Mouse (Mus musculus) hindbrain, embryonic 12.5 days (tissue): ENCODE data around the gene 4930550C14Rik. TPM values are rescaled to one million over a fixed set of nuclear protein-coding genes. Genes with fewer than 3 reads are reported as not detected.

Experiments
- ATAC-seq: fragments of 200-750 bp; cut with Nextera tagmentation; 2 replicates; pipeline ENCODE4 v1.8.0; 2017; ENCODE audit warnings: moderate TSS enrichment; ENCODE audit not compliant: low FRiP score
- H3K27ac ChIP-seq: fragments of 300-500 bp; sonication (generic); 2 replicates; pipeline ENCODE4 v1.5.1; 2016; ENCODE audit warnings: mild to moderate bottlenecking
- H3K27me3 ChIP-seq: fragments of 300-500 bp; sonication (generic); 2 replicates; pipeline ENCODE4 v1.6.1; 2016; ENCODE audit warnings: mild to moderate bottlenecking
- H3K36me3 ChIP-seq: fragments of 300-500 bp; sonication (generic); 2 replicates; pipeline ENCODE4 v1.6.1; 2016; ENCODE audit warnings: mild to moderate bottlenecking
- H3K4me1 ChIP-seq: fragments of 300-500 bp; sonication (generic); 2 replicates; pipeline ENCODE4 v1.6.1; 2016
- H3K4me2 ChIP-seq: fragments of 300-500 bp; sonication (generic); replicated peaks from 2 replicates; pipeline ENCODE4 v1.6.1; 2016; ENCODE audit warnings: mild to moderate bottlenecking
- H3K4me3 ChIP-seq: fragments of 300-500 bp; sonication (generic); 2 replicates; pipeline ENCODE4 v1.5.1; 2016; ENCODE audit warnings: mild to moderate bottlenecking
- H3K9ac ChIP-seq: fragments of 300-500 bp; sonication (generic); 2 replicates; pipeline ENCODE4 v1.6.1; 2016; ENCODE audit warnings: mild to moderate bottlenecking, moderate library complexity
- H3K9me3 ChIP-seq: fragments of 300-500 bp; sonication (generic); replicated peaks from 2 replicates; pipeline ENCODE4 v1.6.1; 2016; ENCODE audit warnings: mild to moderate bottlenecking
- WGBS: fragments of 180-500 bp; shearing (Covaris S2); methylation state at CpG from one replicate; pipeline ENCODE4 v1.1.7; 2016; 5-methylcytosine and 5-hydroxymethylcytosine counted together
- polyA plus RNA-seq: library from polyadenylated mRNA; unstranded; fragments of >200 nt; fragmentation: Nextera tagmentation; extraction: Ambion mirVana; gene quantifications from 2 replicates; pipeline ENCODE4 v1.2.1, GENCODE M21; 2016

Gene 4930550C14Rik
- polyA plus RNA-seq, 1 experiment from 2014 or later, result 0.49 TPM

DNA sequence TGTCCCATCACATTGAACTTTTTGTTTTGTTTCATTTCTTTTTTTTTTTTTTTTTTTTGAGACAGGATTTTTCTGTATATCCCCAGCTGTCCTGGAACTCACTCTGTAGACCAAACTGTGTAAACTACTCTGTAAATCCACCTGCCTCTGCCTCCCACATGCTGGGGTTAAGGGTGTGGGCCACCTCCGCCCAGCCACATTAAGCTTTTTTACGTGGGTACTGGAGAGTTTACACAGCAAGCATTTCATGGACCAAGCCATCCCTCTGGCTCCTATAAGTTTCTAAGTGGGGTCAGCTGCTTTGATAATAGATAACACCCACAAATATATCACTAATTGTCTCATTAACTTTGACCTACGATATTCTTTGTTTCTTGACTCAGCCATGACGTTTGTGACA lies 6.4 kb downstream of the 4930550C14Rik start:
- Histone ChIP-seq H3K27ac (no peak overlapping the region), H3K4me1 (peaks cover 10% of the 10 kb centered on the region), H3K4me2 (no peak overlapping the region), H3K9ac (no peak overlapping the region), H3K36me3 (no peaks in the 10 kb centered on the region), H3K9me3 (no peaks in the 10 kb centered on the region), H3K27me3 (no peaks in the 10 kb centered on the region), H3K4me3 (no peak overlapping the region)
- ATAC-seq, result no peak
- WGBS, result 87% methylated on average over 4 of the region's 4 CpGs

DNA sequence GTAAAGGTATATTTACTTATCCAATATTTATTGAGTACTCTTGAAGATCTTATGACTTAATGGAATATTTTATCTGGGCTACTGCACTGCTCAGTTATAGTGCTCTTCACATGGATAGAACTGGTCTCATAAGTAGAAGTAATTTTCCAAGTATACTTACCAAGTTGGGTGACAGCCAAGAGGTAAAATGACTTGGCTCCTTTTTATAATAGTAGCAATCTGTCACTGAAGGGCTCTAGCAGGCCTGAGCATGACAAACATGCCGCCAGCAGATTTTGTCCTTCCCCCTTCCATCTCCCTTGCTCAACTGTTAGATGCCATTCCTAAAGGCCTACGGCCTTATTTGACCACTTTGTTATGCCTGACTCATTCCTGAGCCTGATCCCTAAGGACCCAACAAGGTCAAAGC lies 6.8 kb downstream of the 4930550C14Rik start:
- Histone ChIP-seq H3K27me3 (no peaks in the 10 kb centered on the region), H3K4me3 (no peak overlapping the region), H3K4me1 (peaks cover 10% of the 10 kb centered on the region), H3K9ac (no peak overlapping the region), H3K9me3 (no peaks in the 10 kb centered on the region), H3K4me2 (no peak overlapping the region), H3K36me3 (no peaks in the 10 kb centered on the region), H3K27ac (no peak overlapping the region)
- 77% methylated on average over 2 of the region's 2 CpGs for WGBS
- ATAC-seq, result no peak

DNA sequence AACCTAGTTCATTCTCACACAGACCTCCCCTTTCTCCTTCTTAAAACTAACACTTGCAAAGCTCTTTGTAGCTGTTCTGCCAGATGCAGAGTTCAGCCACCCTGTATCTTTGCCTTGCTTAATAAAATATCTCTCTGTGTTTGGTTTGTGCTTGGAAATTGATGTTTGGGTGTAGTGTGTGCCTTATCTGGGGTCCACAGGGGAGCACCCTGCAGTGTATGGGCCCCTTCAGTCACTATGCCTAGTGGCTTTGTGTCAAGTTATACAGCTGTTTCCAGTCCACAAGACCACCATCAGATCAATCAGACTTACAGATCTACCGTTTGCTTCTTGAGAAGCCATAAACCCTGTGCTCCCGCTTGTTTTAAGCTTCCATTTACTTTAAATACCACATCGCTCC lies 7.3 kb downstream of the 4930550C14Rik start:
- H3K4me3 ChIP-seq, result no peak overlapping the region
- no peak overlapping the region for H3K9ac ChIP-seq
- WGBS, result 84% methylated on average over 3 of the region's 3 CpGs
- H3K4me2 ChIP-seq, result no peak overlapping the region
- peaks cover 9% of the 10 kb centered on the region for H3K4me1 ChIP-seq
- no peaks in the 10 kb centered on the region for H3K27me3 ChIP-seq
- H3K27ac ChIP-seq, result no peak overlapping the region
- no peaks in the 10 kb centered on the region for H3K9me3 ChIP-seq
- ATAC-seq, result no peak
- H3K36me3 ChIP-seq, result no peaks in the 10 kb centered on the region

DNA sequence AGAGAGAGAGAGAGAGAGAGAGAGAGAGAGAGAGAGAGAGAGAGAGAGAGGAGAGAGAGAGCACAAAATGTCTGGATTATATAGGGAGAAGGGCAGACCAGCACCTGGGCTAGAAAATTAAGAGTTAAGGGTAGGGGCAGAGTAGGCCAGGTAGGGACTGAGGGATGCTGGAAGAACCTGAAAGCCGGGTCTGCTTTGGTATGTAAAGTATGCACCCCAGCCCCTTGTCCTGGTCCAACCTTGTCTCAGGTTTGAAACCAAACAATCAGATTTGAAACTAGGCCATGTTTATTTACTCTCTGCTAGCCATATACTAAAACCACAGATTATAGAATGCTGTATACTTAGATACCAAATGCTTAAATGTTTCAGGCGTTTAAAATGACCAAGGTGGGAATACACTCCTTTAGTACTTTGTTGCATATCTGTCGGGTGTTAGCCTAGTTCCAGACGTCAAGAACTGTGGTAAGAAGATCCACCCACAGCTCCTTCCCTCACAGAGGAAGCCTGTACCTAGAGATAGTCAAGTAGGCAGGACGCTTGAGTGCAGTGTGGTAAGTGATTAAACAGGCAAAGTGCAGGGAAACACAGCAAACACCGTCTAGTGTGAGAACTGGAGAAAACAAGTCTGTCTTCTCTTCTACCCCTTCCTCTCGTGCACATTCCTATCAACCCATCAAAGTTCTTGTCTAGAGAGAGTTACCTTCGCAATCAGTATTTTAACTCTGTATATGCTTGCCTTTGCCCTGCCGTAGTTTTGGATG lies 20.2 kb downstream of the 4930550C14Rik start:
- Histone ChIP-seq H3K36me3 (no peaks in the 10 kb centered on the region), H3K27ac (no peak overlapping the region), H3K4me3 (no peak overlapping the region), H3K4me2 (no peak overlapping the region), H3K4me1 (no peaks in the 10 kb centered on the region), H3K27me3 (no peaks in the 10 kb centered on the region), H3K9ac (no peak overlapping the region), H3K9me3 (no peaks in the 10 kb centered on the region)
- no peak for ATAC-seq
- WGBS, result 71% methylated on average over 9 of the region's 9 CpGs

DNA sequence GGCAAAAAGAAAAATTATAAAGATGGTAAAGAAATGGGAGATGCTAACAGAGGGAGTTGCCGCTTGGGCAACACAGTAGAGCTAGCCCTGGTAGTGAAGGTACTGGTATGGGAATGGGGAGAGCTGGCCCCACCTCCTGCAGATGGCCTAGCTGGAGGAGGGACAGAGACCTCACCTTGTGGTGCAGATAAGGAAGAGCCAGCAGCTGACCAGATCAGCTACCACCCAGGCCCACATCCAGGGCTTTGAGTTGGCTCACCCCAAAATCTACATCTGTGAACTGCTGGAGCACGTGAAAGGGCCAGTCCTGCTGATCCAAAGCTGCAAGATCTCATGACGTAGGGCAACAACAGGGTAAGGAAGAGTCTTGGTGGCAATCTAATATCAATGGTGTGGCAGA lies 24.6 kb downstream of the 4930550C14Rik start:
- no peak overlapping the region for H3K9ac ChIP-seq
- H3K4me1 ChIP-seq, result no peaks in the 10 kb centered on the region
- H3K9me3 ChIP-seq, result no peaks in the 10 kb centered on the region
- H3K27me3 ChIP-seq, result no peaks in the 10 kb centered on the region
- H3K36me3 ChIP-seq, result no peaks in the 10 kb centered on the region
- H3K4me2 ChIP-seq, result no peak overlapping the region
- no peak overlapping the region for H3K4me3 ChIP-seq
- WGBS, result 92% methylated on average over 3 of the region's 3 CpGs
- ATAC-seq, result no peak
- no peak overlapping the region for H3K27ac ChIP-seq

DNA sequence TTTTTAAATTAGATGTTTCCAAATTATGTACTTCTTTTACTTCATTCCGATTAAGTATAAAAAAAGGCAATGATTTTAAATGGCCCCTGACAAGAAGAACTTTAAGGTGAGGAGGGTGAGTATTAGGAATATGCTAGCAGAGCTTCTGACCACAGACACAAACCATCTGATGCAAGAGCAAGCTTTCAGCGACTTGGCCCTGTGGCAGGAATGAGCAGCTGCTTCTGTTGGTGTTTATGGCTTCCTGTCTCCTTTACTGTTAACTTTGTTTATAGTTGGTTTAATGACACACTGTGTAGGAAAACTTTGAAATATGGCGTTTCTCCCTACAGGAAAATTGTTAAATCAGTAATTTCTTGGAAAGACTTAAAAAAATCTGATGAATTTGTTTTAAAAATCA lies 25.5 kb downstream of the 4930550C14Rik start:
- Histone ChIP-seq H3K27ac (no peak overlapping the region), H3K4me1 (no peaks in the 10 kb centered on the region), H3K9ac (no peak overlapping the region), H3K4me3 (no peak overlapping the region), H3K4me2 (no peak overlapping the region), H3K36me3 (no peaks in the 10 kb centered on the region), H3K27me3 (no peaks in the 10 kb centered on the region), H3K9me3 (no peaks in the 10 kb centered on the region)
- 79% methylated on average over 3 of the region's 3 CpGs for WGBS
- ATAC-seq, result no peak

DNA sequence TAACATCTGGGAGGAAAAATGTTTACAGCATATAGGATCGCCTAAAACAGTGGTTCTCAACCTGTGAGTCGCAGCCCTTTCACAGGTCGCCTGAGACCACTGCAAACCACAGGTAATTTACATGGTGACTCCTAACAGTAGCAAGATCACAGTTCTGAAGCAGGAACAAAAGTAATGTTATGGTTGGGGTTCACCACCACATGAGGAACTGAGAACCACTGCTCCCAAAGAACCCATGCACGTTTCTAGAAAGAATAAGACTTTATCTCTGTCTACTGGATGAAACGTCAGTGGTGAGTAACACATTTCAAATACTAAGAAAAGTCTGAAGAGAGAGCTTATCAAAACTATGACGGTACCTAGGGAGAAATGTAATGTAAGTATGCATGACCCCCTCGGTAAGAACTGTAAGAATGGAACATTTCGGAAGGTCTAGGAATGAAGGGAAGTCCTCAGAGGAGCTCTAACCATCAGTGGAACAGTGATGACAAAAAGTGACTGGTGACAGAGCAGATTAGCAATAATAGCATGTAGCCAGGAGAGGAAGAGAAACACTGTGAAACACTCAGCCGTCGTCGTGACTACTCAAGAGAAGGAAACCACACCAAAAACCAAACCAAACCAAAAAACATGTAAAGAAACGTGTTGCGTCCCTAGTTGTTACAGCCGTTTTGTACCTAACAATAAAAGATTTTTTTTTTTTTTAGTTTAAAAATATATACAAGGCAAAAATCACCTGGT lies 33.9 kb downstream of the 4930550C14Rik start:
- no peaks in the 10 kb centered on the region for H3K4me1 ChIP-seq
- H3K4me2 ChIP-seq, result no peak overlapping the region
- no peak for ATAC-seq
- no peaks in the 10 kb centered on the region for H3K9me3 ChIP-seq
- 90% methylated on average over 14 of the region's 14 CpGs for WGBS
- H3K36me3 ChIP-seq, result peaks cover 22% of the 10 kb centered on the region
- H3K27me3 ChIP-seq, result no peaks in the 10 kb centered on the region
- H3K4me3 ChIP-seq, result no peak overlapping the region
- no peak overlapping the region for H3K9ac ChIP-seq
- no peak overlapping the region for H3K27ac ChIP-seq

DNA sequence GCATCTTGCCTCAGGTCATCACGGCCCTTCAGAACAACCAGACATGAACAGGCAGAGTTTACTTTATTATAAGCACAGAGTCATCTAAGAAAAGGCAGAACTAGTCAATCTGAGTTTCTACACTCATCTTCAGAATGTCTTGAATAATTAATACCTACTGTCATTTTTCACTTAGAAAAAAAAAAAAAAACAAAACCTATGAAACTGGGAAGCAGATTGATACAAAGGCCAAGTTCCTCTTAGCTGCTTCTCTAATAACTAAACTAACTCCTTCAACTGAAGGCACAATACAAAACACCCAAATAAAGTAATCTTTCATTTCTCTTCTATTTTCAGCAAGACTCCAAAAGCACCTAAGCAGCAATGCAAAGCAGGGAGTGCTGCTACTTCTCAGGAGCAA lies 48.5 kb downstream of the 4930550C14Rik start:
- Histone ChIP-seq H3K4me2 (no peak overlapping the region), H3K27ac (no peak overlapping the region), H3K27me3 (no peaks in the 10 kb centered on the region), H3K4me3 (no peak overlapping the region), H3K9ac (no peak overlapping the region), H3K4me1 (no peaks in the 10 kb centered on the region), H3K9me3 (no peaks in the 10 kb centered on the region), H3K36me3 (peaks cover 50% of the 10 kb centered on the region)
- no peak for ATAC-seq
- WGBS, result 100% methylated on average over 1 of the region's 1 CpGs

DNA sequence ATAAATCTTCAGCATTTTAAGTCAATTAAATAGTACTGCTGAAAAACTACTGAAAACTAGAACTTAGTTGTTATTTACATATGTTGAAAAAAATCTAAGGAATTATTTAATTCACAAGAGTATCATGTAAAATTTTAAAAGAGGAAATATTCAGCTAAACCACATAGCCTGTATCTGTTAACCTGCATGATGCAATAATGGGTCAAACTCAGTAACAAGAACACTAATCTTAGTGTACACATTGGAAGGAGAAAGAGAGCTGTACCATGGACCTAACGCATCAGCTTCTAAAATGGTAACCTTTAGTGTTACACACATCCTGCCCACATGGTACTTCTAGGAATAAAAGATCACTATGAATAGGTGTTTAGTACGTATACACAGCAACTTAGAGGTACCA lies 49.9 kb downstream of the 4930550C14Rik start:
- no peaks in the 10 kb centered on the region for H3K4me1 ChIP-seq
- no peak for ATAC-seq
- no peak overlapping the region for H3K27ac ChIP-seq
- no peak overlapping the region for H3K9ac ChIP-seq
- no peak overlapping the region for H3K4me3 ChIP-seq
- WGBS, result 95% methylated on average over 2 of the region's 2 CpGs
- no peaks in the 10 kb centered on the region for H3K27me3 ChIP-seq
- no peak overlapping the region for H3K4me2 ChIP-seq
- peaks cover 50% of the 10 kb centered on the region for H3K36me3 ChIP-seq
- no peaks in the 10 kb centered on the region for H3K9me3 ChIP-seq

DNA sequence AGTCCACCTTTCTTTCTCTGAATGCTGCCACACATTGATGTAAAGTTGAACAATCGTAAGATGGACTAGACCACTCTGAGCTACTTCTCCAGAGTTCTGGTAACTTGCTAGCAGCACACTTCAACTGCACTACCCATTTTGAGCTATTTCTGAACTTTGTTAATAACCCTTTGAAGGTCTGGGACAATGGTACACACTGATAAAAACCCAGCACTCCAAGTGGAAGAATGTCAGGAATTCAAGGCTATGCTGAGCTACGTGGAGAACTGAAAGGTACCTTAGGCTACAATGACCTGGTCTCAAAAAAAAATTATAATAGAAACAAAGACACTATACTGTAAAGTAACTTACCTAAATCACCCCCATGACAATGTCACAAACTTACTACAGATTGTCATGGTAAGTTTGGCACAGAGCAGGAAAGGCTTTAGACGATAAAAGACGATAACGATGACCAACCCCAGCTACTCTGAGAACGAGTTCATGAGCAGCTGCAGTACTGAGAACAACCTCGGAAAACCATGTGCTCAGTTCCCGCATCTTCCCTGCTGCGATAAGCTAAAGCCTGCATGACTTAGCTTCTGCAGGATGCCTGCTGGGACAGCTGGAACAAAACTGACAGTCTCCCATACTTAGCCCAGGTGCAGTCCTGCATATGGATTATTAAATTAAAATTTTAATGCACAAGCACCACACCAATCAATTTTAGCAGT lies 70.8 kb downstream of the 4930550C14Rik start:
- H3K9ac ChIP-seq, result no peak overlapping the region
- H3K9me3 ChIP-seq, result no peaks in the 10 kb centered on the region
- WGBS, result 86% methylated on average over 9 of the region's 9 CpGs
- H3K4me1 ChIP-seq, result no peaks in the 10 kb centered on the region
- H3K27ac ChIP-seq, result no peak overlapping the region
- H3K4me3 ChIP-seq, result no peak overlapping the region
- H3K27me3 ChIP-seq, result no peaks in the 10 kb centered on the region
- H3K36me3 ChIP-seq, result 0 out of 2 replicates have a peak, but pooled peaks cover 8% of the 10 kb centered on the region
- H3K4me2 ChIP-seq, result no peak overlapping the region
- no peak for ATAC-seq
